In genomic region chr8:89045218-89045601, GRCm38 (mm10) we compare ENCODE assay signal across 9 mouse cellular contexts. TPM values are rescaled to one million over a fixed set of nuclear protein-coding genes. Genes with fewer than 3 reads are reported as not detected.
DNase-seq lines count a peak whose midpoint lies in the region; ATAC-seq and TF ChIP-seq lines count a peak whose summit lies in the region.
"Had no signal": no experiment of that assay in that cellular context is flagged by ENCODE, and none has a peak within 500 bp of the region (broad histone marks: within the 10 kb centered on the region; RNA-seq: fewer than 3 reads in every experiment).

No protein-coding gene starts in this region.

- H3K9ac ChIP-seq in ES-E14 (ENCODE audit: insufficient read depth, low read depth, low read length, poor library complexity, severe bottlenecking) = peak overlapping the region; percentile 97
- H3K9ac ChIP-seq in hindbrain, embryonic 16.5 days (ENCODE audit: low read depth, low read length) = peak overlapping the region; percentile 2; the same call in 1 of the 2 replicates

- peak overlapping the region; percentile 64; the same call in 1 of the 2 replicates for H3K27ac ChIP-seq in ES-E14 (ENCODE audit: insufficient read depth, low read depth, low read length, poor library complexity, severe bottlenecking)
- H3K27ac ChIP-seq in hindbrain, embryonic 16.5 days (ENCODE audit: low read depth, low read length) = peak overlapping the region; percentile 46; the same call in 1 of the 2 replicates
- H3K27ac ChIP-seq in midbrain, embryonic 10.5 days (replicated peaks) = peak overlapping the region; percentile 99

- under 1% methylated on average over 29 of the region's 30 CpGs for WGBS in hindbrain, embryonic 16.5 days
- under 1% methylated on average over 30 of the region's 30 CpGs for WGBS in midbrain, embryonic 10.5 days

- peaks cover 21% of the 10 kb centered on the region for H3K27me3 ChIP-seq in hindbrain, embryonic 16.5 days (replicated peaks; ENCODE audit: control insufficient read depth, insufficient read depth, low read length)
- H3K27me3 ChIP-seq in midbrain, embryonic 10.5 days (ENCODE audit: low read depth, poor library complexity, severe bottlenecking) = peaks cover 61% of the 10 kb centered on the region

- H3K4me2 ChIP-seq in hindbrain, embryonic 16.5 days (ENCODE audit: low read length) = peak overlapping the region; percentile 89

- in situ Hi-C loops in ES-E14 (cut with MboI; ENCODE audit: low sequenced_read_pairs in 2 of 2, unreplicated experiment in 2 of 2) = no loop called here

- H3K9me3 ChIP-seq in ES-E14 (ENCODE audit: control insufficient read depth, insufficient read depth, low read depth, low read length) = no peaks in the 10 kb centered on the region
- no peaks in the 10 kb centered on the region for H3K9me3 ChIP-seq in hindbrain, embryonic 16.5 days (ENCODE audit: control insufficient read depth, low read length)
- H3K9me3 ChIP-seq in midbrain, embryonic 10.5 days (replicated peaks) = no peaks in the 10 kb centered on the region
- H3K9me3 ChIP-seq: megakaryocyte, embryonic 14.5 days had no signal

- no peak for ATAC-seq in hindbrain, embryonic 16.5 days

- no peak for DNase-seq in ES-E14 (ENCODE audit: low read depth, low spot score)
- peak; percentile 78 for DNase-seq in embryo, embryonic 10 days (ENCODE audit: low spot score)
- DNase-seq in midbrain, embryonic 10.5 days (ENCODE audit: low spot score) = peak; percentile 70
- DNase-seq in ovary, postnatal 36 days (ENCODE audit: low spot score) = no peak
- no peak for DNase-seq in frontal cortex, postnatal 25 days (ENCODE audit: low spot score in 2 of 2)
- DNase-seq in natural killer cell, adult 2 months (ENCODE audit: low spot score in 2 of 2) = no peak
- DNase-seq in cerebellum, adult 11-12 months = no peak

- peak overlapping the region; percentile 85 to 98 for H3K4me3 ChIP-seq in ES-E14 (ENCODE audit: insufficient read depth in 1 of 2, low read depth in 1 of 2, low read length in 2 of 2, poor library complexity in 1 of 2, severe bottlenecking in 1 of 2)
- H3K4me3 ChIP-seq in hindbrain, embryonic 16.5 days (ENCODE audit: low read length) = peak overlapping the region; percentile 53
- H3K4me3 ChIP-seq in midbrain, embryonic 10.5 days = peak overlapping the region; percentile 94
- H3K4me3 ChIP-seq: megakaryocyte, embryonic 14.5 days had no signal

- peaks cover 3 to 6% of the 10 kb centered on the region in 2 experiments; a peak in 3 of 4 replicates for H3K4me1 ChIP-seq in ES-E14 (ENCODE audit: control insufficient read depth in 2 of 2, insufficient read depth in 2 of 2, low read length in 2 of 2, poor library complexity in 1 of 2)
- peaks cover 32% of the 10 kb centered on the region for H3K4me1 ChIP-seq in hindbrain, embryonic 16.5 days (ENCODE audit: control insufficient read depth, insufficient read depth, low read depth, low read length)
- peaks cover 57% of the 10 kb centered on the region for H3K4me1 ChIP-seq in midbrain, embryonic 10.5 days

- peaks cover 13% of the 10 kb centered on the region for H3K36me3 ChIP-seq in ES-E14 (ENCODE audit: control insufficient read depth, insufficient read depth, low read length, poor library complexity, severe bottlenecking)
- H3K36me3 ChIP-seq in hindbrain, embryonic 16.5 days (ENCODE audit: control insufficient read depth, insufficient read depth, low read length) = no peaks in the 10 kb centered on the region
- no peaks in the 10 kb centered on the region for H3K36me3 ChIP-seq in midbrain, embryonic 10.5 days

TF ChIP-seq in ES-E14, 5 proteins besides CTCF, POLR2A, EP300 and RAD21:
- no peak for TF ChIP-seq MAFK (IDR thresholded peaks at IDR 0.05; ENCODE audit: insufficient read depth, low read depth, low read length)
- no peak for TF ChIP-seq ZNF384 (IDR thresholded peaks at IDR 0.05; ENCODE audit: low read depth, low read length)
- no peak for TF ChIP-seq HCFC1 (IDR thresholded peaks at IDR 0.05; ENCODE audit: borderline replicate concordance, insufficient read depth, low read length)
- no peak for TF ChIP-seq ZC3H11A (IDR thresholded peaks at IDR 0.05; ENCODE audit: borderline replicate concordance, low read depth, low read length)
- TF ChIP-seq CHD2 (IDR thresholded peaks at IDR 0.05; ENCODE audit: low read depth, low read length) = no peak

RNA-seq across cellular contexts. Expression of gene Sall1, which starts 1.2 kb away (rescaled TPM):
- 22.5 and 26.4 TPM in 2 replicates for total RNA-seq in ES-E14 (2012; rRNA removed)
- polyA plus RNA-seq in hindbrain, embryonic 16.5 days (2015; fragmentation: Nextera tagmentation; extraction: Ambion mirVana) = 5.3 and 7.2 TPM in 2 replicates
- polyA plus RNA-seq in midbrain, embryonic 10.5 days (2016; fragmentation: Nextera tagmentation; extraction: Ambion mirVana) = 15.3 and 17.5 TPM in 2 replicates

Comparison
In these comparisons a context has a peak if more than half of its experiments do, and no peak if none do; other contexts are left out.
1. DNase-seq: peak in embryo, embryonic 10 days (single experiment) and midbrain, embryonic 10.5 days (single experiment); none in ES-E14 (single experiment), ovary, postnatal 36 days (single experiment), frontal cortex, postnatal 25 days (0 of 2), natural killer cell, adult 2 months (0 of 2) and cerebellum, adult 11-12 months (single experiment).
2. H3K27ac ChIP-seq: peak in every context shown above with its lines; median percentile 99 in midbrain, embryonic 10.5 days; 64 in ES-E14; 46 in hindbrain, embryonic 16.5 days.
3. Peak in every context shown above with its lines, with median percentiles within 50 percentile points of each other: H3K4me3 ChIP-seq.